ENCODE assay signal across 9 mouse cellular contexts in genomic region chr11:7140449-7140848, GRCm38 (mm10). TPM values are rescaled to one million over a fixed set of nuclear protein-coding genes. Genes with fewer than 3 reads are reported as not detected.
A peak's percentile ranks its signal among the peaks of the same experiment; 100 is the strongest.
DNase-seq lines count a peak whose midpoint lies in the region; ATAC-seq and TF ChIP-seq lines count a peak whose summit lies in the region.
"Had no signal": no experiment of that assay in that cellular context is flagged by ENCODE, and none has a peak within 500 bp of the region (broad histone marks: within the 10 kb centered on the region; RNA-seq: fewer than 3 reads in every experiment).

No protein-coding gene starts in this region.

- H3K9ac ChIP-seq in neural tube, embryonic 11.5 days (ENCODE audit: low read length) = no peak overlapping the region
- H3K9ac ChIP-seq in neural tube, embryonic 15.5 days (replicated peaks) = no peak overlapping the region

- TF ChIP-seq POLR2A in cortical plate, adult 2 months (IDR thresholded peaks at IDR 0.05; ENCODE audit: extremely low read depth, insufficient read depth, low read length) = no peak

- H3K36me3 ChIP-seq in neural tube, embryonic 11.5 days (ENCODE audit: control insufficient read depth, insufficient read depth, low read length) = no peaks in the 10 kb centered on the region
- H3K36me3 ChIP-seq in neural tube, embryonic 15.5 days = peaks cover 35% of the 10 kb centered on the region
- H3K36me3 ChIP-seq: G1E had no signal

- H3K4me2 ChIP-seq in neural tube, embryonic 11.5 days (ENCODE audit: low read depth) = no peak overlapping the region
- no peak overlapping the region for H3K4me2 ChIP-seq in neural tube, embryonic 15.5 days

- intact Hi-C loops in heart, postnatal 36 days (cut with DNase I) = loop anchor here (1.0 to 10.0 kb wide), 3 partner anchors 234 to 485 kb away; no protein-coding TSS in a partner anchor

- no peak overlapping the region for H3K4me3 ChIP-seq in neural tube, embryonic 11.5 days (ENCODE audit: low read depth, low read length)
- no peak overlapping the region for H3K4me3 ChIP-seq in neural tube, embryonic 15.5 days (replicated peaks)
- no peak overlapping the region for H3K4me3 ChIP-seq in cortical plate, adult 2 months (ENCODE audit: insufficient read depth, low read length)

- no peaks in the 10 kb centered on the region for H3K9me3 ChIP-seq in neural tube, embryonic 11.5 days (ENCODE audit: control insufficient read depth, low read length)
- no peaks in the 10 kb centered on the region for H3K9me3 ChIP-seq in neural tube, embryonic 15.5 days (replicated peaks)

- WGBS in neural tube, embryonic 11.5 days = 88% methylated on average over 3 of the region's 3 CpGs
- 93% methylated on average over 3 of the region's 3 CpGs for WGBS in neural tube, embryonic 15.5 days

- H3K27me3 ChIP-seq in neural tube, embryonic 11.5 days (ENCODE audit: control insufficient read depth, insufficient read depth, low read length) = no peaks in the 10 kb centered on the region
- H3K27me3 ChIP-seq in neural tube, embryonic 15.5 days (replicated peaks) = no peaks in the 10 kb centered on the region

- peak; percentile 69 to 72 for DNase-seq in cerebellum, adult 18-20 months
- peak; percentile 57 for DNase-seq in neural tube, embryonic 11.5 days (ENCODE audit: low spot score)
- DNase-seq in heart, postnatal 36 days = peak; percentile 18 to 33
- DNase-seq in spleen, adult 12 weeks (ENCODE audit: low spot score) = no peak

- no peaks in the 10 kb centered on the region for H3K4me1 ChIP-seq in neural tube, embryonic 11.5 days (ENCODE audit: control insufficient read depth, insufficient read depth, low read length)
- 0 out of 2 replicates have a peak, but pooled peaks cover 5% of the 10 kb centered on the region for H3K4me1 ChIP-seq in neural tube, embryonic 15.5 days
- no peaks in the 10 kb centered on the region for H3K4me1 ChIP-seq in cortical plate, adult 2 months (ENCODE audit: control insufficient read depth, insufficient read depth, low read length)

- peak; percentile 56 for TF ChIP-seq CTCF in cortical plate, adult 2 months (IDR thresholded peaks at IDR 0.05; ENCODE audit: extremely low read depth, insufficient read depth, low read length)

- H3K27ac ChIP-seq in neural tube, embryonic 11.5 days (ENCODE audit: low read depth, low read length) = no peak overlapping the region
- H3K27ac ChIP-seq in neural tube, embryonic 15.5 days (replicated peaks) = no peak overlapping the region
- no peak overlapping the region for H3K27ac ChIP-seq in cortical plate, adult 2 months (ENCODE audit: insufficient read depth, low read length)

- no peak for ATAC-seq in cerebellum, adult (ENCODE audit: insufficient number of reproducible peaks, low FRiP score, low TSS enrichment)
- ATAC-seq in neural tube, embryonic 11.5 days (ENCODE audit: insufficient read depth, low FRiP score, low TSS enrichment) = peak; percentile 60; the same call in 1 of the 2 replicates
- ATAC-seq in neural tube, embryonic 15.5 days (ENCODE audit: low FRiP score) = no peak
- 0 out of 2 replicates have a peak, but pooled peaks have one; percentile 34 for ATAC-seq in megakaryocyte progenitor cell, adult 5-6 weeks (replicated peaks; ENCODE audit: poor library complexity)

RNA-seq across cellular contexts. Expression of gene Gm11985, which starts 47.9 kb away (rescaled TPM):
- not detected in 2 replicates for polyA plus RNA-seq in neural tube, embryonic 11.5 days (2014; fragmentation: Nextera tagmentation; extraction: Ambion mirVana)
- polyA plus RNA-seq in neural tube, embryonic 15.5 days (2015; fragmentation: Nextera tagmentation; extraction: Ambion mirVana) = not detected in 2 replicates
- polyA plus RNA-seq in cortical plate, adult 2 months (2012; rRNA removed) = not detected in 2 replicates
- total RNA-seq in heart, postnatal 36 days (2021) = not detected
- not detected in 2 replicates for total RNA-seq in megakaryocyte progenitor cell, adult 5-6 weeks (2015)
- not detected in 2 replicates for total RNA-seq in megakaryocyte progenitor cell, adult 5-6 weeks (2017)
- polyA plus RNA-seq: G1E had no signal

RNA-seq across cellular contexts. Expression of gene Igfbp1, which starts 57.1 kb away (rescaled TPM):
- 0.26 and 0.34 TPM in 2 replicates for polyA plus RNA-seq in neural tube, embryonic 11.5 days (2014; fragmentation: Nextera tagmentation; extraction: Ambion mirVana)
- 0.10 and 0.38 TPM in 2 replicates for polyA plus RNA-seq in neural tube, embryonic 15.5 days (2015; fragmentation: Nextera tagmentation; extraction: Ambion mirVana)
- polyA plus RNA-seq in cortical plate, adult 2 months (2012; rRNA removed) = 0.17 and 0.26 TPM in 2 replicates
- total RNA-seq in heart, postnatal 36 days (2021) = not detected
- not detected in 2 replicates for total RNA-seq in megakaryocyte progenitor cell, adult 5-6 weeks (2015)
- not detected in 2 replicates for total RNA-seq in megakaryocyte progenitor cell, adult 5-6 weeks (2017)
- polyA plus RNA-seq: G1E had no signal

Comparison
In these comparisons a context has a peak if more than half of its experiments do, and no peak if none do; other contexts are left out.
1. ATAC-seq: peak in neural tube, embryonic 11.5 days (single experiment) and megakaryocyte progenitor cell, adult 5-6 weeks (single experiment); none in cerebellum, adult (single experiment) and neural tube, embryonic 15.5 days (single experiment).